Mouse (Mus musculus): ENCODE measurements around the gene Zfp568. TPM values are rescaled to one million over a fixed set of nuclear protein-coding genes. Genes with fewer than 3 reads are reported as not detected.

Zfp568 gene
- polyA plus RNA-seq, 1 experiment: 2.7 TPM

DNA sequence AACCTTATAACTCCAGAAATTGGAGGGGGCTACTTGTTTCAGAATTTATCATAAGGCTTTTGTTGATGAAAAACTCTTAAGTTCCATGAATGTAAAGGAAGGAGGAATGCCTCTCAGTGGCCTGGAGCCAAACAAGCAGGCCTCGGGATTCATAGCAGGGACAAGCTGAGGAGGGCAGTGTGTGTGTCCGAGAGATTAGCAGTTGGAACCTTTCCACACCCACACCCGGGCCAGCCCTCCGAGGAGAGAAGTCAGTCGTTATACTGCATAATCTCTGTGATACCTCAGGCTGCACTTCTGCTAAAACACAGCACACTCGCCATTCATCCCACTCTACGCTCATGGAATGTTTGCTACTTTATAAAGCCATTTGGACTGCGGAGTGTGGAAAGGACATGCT, 40.0 kb downstream of the Zfp568 start:
- H3K4me1 ChIP-seq (ENCODE audit: control insufficient read depth, insufficient read depth, low read length): no peaks in the 10 kb centered on the region
- no peak for TF ChIP-seq CTCF (IDR thresholded peaks at IDR 0.05; ENCODE audit: control insufficient read depth, insufficient read depth, insufficient replicate concordance, low read depth, low read length)
- no peak for TF ChIP-seq POLR2A (IDR thresholded peaks at IDR 0.05; ENCODE audit: control insufficient read depth, low read depth, low read length)
- no peak overlapping the region for H3K4me3 ChIP-seq (ENCODE audit: control insufficient read depth, low read depth, low read length)
- H3K27me3 ChIP-seq (ENCODE audit: control insufficient read depth, insufficient read depth, low read length): no peaks in the 10 kb centered on the region
- H3K36me3 ChIP-seq (ENCODE audit: control insufficient read depth, insufficient read depth, low read length): no peaks in the 10 kb centered on the region; the same call in 1 of the 2 replicates
- no peak overlapping the region for H3K27ac ChIP-seq (ENCODE audit: control insufficient read depth, insufficient read depth, low read depth, low read length)

- H3K27ac ChIP-seq (ENCODE audit: control insufficient read depth, insufficient read depth, low read depth, low read length): no peak overlapping the region
- H3K36me3 ChIP-seq (ENCODE audit: control insufficient read depth, insufficient read depth, low read length): no peaks in the 10 kb centered on the region; the same call in 1 of the 2 replicates
- TF ChIP-seq CTCF (IDR thresholded peaks at IDR 0.05; ENCODE audit: control insufficient read depth, insufficient read depth, insufficient replicate concordance, low read depth, low read length) (no peak), POLR2A (IDR thresholded peaks at IDR 0.05; ENCODE audit: control insufficient read depth, low read depth, low read length) (no peak)
- no peak overlapping the region for H3K4me3 ChIP-seq (ENCODE audit: control insufficient read depth, low read depth, low read length)
- H3K4me1 ChIP-seq (ENCODE audit: control insufficient read depth, insufficient read depth, low read length): no peaks in the 10 kb centered on the region
- no peaks in the 10 kb centered on the region for H3K27me3 ChIP-seq (ENCODE audit: control insufficient read depth, insufficient read depth, low read length)
Observed at GRCm38 (mm10) chr7:30025358-30025757, 41.6 kb downstream of the Zfp568 start.

DNA sequence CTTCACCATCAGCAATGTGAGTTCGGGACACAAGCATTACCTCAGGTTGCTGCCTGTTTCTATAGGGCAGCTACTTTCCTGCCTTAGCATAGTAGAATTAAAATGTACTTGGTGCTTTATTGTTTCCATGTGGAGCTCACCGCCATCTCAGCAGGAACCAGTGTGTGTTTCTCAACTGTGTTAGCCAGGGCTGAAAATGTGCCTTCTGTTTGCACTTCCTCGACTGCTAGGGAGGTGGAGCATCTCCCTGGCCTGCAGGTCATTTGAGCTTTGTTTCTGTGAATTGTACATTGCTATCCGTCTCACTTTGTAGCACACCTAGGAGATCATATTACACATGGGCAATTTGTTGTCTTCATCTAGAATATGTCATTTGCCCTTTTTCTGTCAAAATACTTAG, 43.6 kb downstream of the Zfp568 start:
- Histone ChIP-seq H3K27ac (ENCODE audit: control insufficient read depth, insufficient read depth, low read depth, low read length) (no peak overlapping the region), H3K27me3 (ENCODE audit: control insufficient read depth, insufficient read depth, low read length) (no peaks in the 10 kb centered on the region), H3K4me3 (ENCODE audit: control insufficient read depth, low read depth, low read length) (no peak overlapping the region), H3K36me3 (ENCODE audit: control insufficient read depth, insufficient read depth, low read length) (no peaks in the 10 kb centered on the region; the same call in 1 of the 2 replicates), H3K4me1 (ENCODE audit: control insufficient read depth, insufficient read depth, low read length) (no peaks in the 10 kb centered on the region)
- no peak for TF ChIP-seq CTCF (IDR thresholded peaks at IDR 0.05; ENCODE audit: control insufficient read depth, insufficient read depth, insufficient replicate concordance, low read depth, low read length)
- no peak for TF ChIP-seq POLR2A (IDR thresholded peaks at IDR 0.05; ENCODE audit: control insufficient read depth, low read depth, low read length)

GRCm38 (mm10) chr7:30028572-30028971, 44.8 kb downstream of the Zfp568 start:
- H3K27ac ChIP-seq (ENCODE audit: control insufficient read depth, insufficient read depth, low read depth, low read length): no peak overlapping the region
- TF ChIP-seq CTCF (IDR thresholded peaks at IDR 0.05; ENCODE audit: control insufficient read depth, insufficient read depth, insufficient replicate concordance, low read depth, low read length) (no peak), POLR2A (IDR thresholded peaks at IDR 0.05; ENCODE audit: control insufficient read depth, low read depth, low read length) (no peak)
- no peaks in the 10 kb centered on the region for H3K36me3 ChIP-seq (ENCODE audit: control insufficient read depth, insufficient read depth, low read length)
- no peak overlapping the region for H3K4me3 ChIP-seq (ENCODE audit: control insufficient read depth, low read depth, low read length)
- no peaks in the 10 kb centered on the region for H3K4me1 ChIP-seq (ENCODE audit: control insufficient read depth, insufficient read depth, low read length)
- no peaks in the 10 kb centered on the region for H3K27me3 ChIP-seq (ENCODE audit: control insufficient read depth, insufficient read depth, low read length)

GRCm38 (mm10) chr7:30030677-30031076, 46.9 kb downstream of the Zfp568 start:
- H3K27ac ChIP-seq (ENCODE audit: control insufficient read depth, insufficient read depth, low read depth, low read length): no peak overlapping the region
- no peaks in the 10 kb centered on the region for H3K36me3 ChIP-seq (ENCODE audit: control insufficient read depth, insufficient read depth, low read length)
- peaks cover 5% of the 10 kb centered on the region; the same call in 1 of the 2 replicates for H3K4me1 ChIP-seq (ENCODE audit: control insufficient read depth, insufficient read depth, low read length)
- H3K27me3 ChIP-seq (ENCODE audit: control insufficient read depth, insufficient read depth, low read length): no peaks in the 10 kb centered on the region
- no peak overlapping the region for H3K4me3 ChIP-seq (ENCODE audit: control insufficient read depth, low read depth, low read length)
- TF ChIP-seq CTCF (IDR thresholded peaks at IDR 0.05; ENCODE audit: control insufficient read depth, insufficient read depth, insufficient replicate concordance, low read depth, low read length) (no peak), POLR2A (IDR thresholded peaks at IDR 0.05; ENCODE audit: control insufficient read depth, low read depth, low read length) (no peak)

DNA sequence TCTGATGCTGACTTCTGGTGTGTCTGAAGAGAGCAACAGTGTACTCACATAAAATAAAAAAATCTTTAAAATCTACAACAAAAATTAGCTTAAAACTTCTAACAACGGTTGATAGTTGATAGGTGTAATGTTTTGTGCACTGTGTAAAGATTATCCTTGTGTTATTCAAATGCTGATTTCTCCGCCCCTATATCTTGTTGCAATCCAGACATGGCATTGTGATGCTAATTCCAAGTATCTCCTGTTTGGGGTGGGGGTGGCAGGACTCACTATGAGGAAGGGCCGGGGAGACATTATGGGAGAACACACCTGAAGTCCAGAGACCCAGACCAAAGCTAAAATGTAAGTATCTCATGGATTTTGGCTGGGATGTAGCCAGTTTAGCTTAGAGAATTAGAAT, 47.6 kb downstream of the Zfp568 start:
- H3K27ac ChIP-seq (ENCODE audit: control insufficient read depth, insufficient read depth, low read depth, low read length): no peak overlapping the region
- no peaks in the 10 kb centered on the region for H3K27me3 ChIP-seq (ENCODE audit: control insufficient read depth, insufficient read depth, low read length)
- TF ChIP-seq CTCF (IDR thresholded peaks at IDR 0.05; ENCODE audit: control insufficient read depth, insufficient read depth, insufficient replicate concordance, low read depth, low read length): no peak
- peaks cover 5% of the 10 kb centered on the region; the same call in 1 of the 2 replicates for H3K4me1 ChIP-seq (ENCODE audit: control insufficient read depth, insufficient read depth, low read length)
- H3K4me3 ChIP-seq (ENCODE audit: control insufficient read depth, low read depth, low read length): no peak overlapping the region
- H3K36me3 ChIP-seq (ENCODE audit: control insufficient read depth, insufficient read depth, low read length): no peaks in the 10 kb centered on the region

GRCm38 (mm10) chr7:30034331-30034730, 50.6 kb downstream of the Zfp568 start:
- TF ChIP-seq POLR2A (IDR thresholded peaks at IDR 0.05; ENCODE audit: control insufficient read depth, low read depth, low read length): no peak
- TF ChIP-seq CTCF (IDR thresholded peaks at IDR 0.05; ENCODE audit: control insufficient read depth, insufficient read depth, insufficient replicate concordance, low read depth, low read length): no peak
- Histone ChIP-seq H3K4me1 (ENCODE audit: control insufficient read depth, insufficient read depth, low read length) (peaks cover 5% of the 10 kb centered on the region; the same call in 1 of the 2 replicates), H3K27ac (ENCODE audit: control insufficient read depth, insufficient read depth, low read depth, low read length) (no peak overlapping the region), H3K36me3 (ENCODE audit: control insufficient read depth, insufficient read depth, low read length) (no peaks in the 10 kb centered on the region), H3K4me3 (ENCODE audit: control insufficient read depth, low read depth, low read length) (peak overlapping the region; percentile 0), H3K27me3 (ENCODE audit: control insufficient read depth, insufficient read depth, low read length) (no peaks in the 10 kb centered on the region)

GRCm38 (mm10) chr7:30044354-30044753, 60.6 kb downstream of the Zfp568 start:
- Histone ChIP-seq H3K4me1 (ENCODE audit: control insufficient read depth, insufficient read depth, low read length) (no peaks in the 10 kb centered on the region), H3K27ac (ENCODE audit: control insufficient read depth, insufficient read depth, low read depth, low read length) (no peak overlapping the region), H3K36me3 (ENCODE audit: control insufficient read depth, insufficient read depth, low read length) (no peaks in the 10 kb centered on the region), H3K27me3 (ENCODE audit: control insufficient read depth, insufficient read depth, low read length) (no peaks in the 10 kb centered on the region), H3K4me3 (ENCODE audit: control insufficient read depth, low read depth, low read length) (no peak overlapping the region)
- no peak for TF ChIP-seq CTCF (IDR thresholded peaks at IDR 0.05; ENCODE audit: control insufficient read depth, insufficient read depth, insufficient replicate concordance, low read depth, low read length)
- no peak for TF ChIP-seq POLR2A (IDR thresholded peaks at IDR 0.05; ENCODE audit: control insufficient read depth, low read depth, low read length)

Data from testis, adult 2 months (tissue).